Mouse (Mus musculus): ENCODE results near the gene Cacna2d3.

- TF ChIP-seq CTCF (IDR thresholded peaks at IDR 0.05; ENCODE audit: insufficient read depth, low read depth, low read length) (no peak), POLR2A (IDR thresholded peaks at IDR 0.05; ENCODE audit: insufficient read depth, low read depth, low read length) (no peak)
Observed at GRCm38 (mm10) chr14:29599428-29599827, 122.2 kb downstream of the Cacna2d3 start.

All from olfactory bulb, adult 2 months (tissue).